Mouse (Mus musculus): ENCODE measurements at regions not wholly inside any gene's neighbourhood (a gene's known extent, or its start where the extent isn't known, plus 50 kb on each side); places are given as distances from the start of the nearest gene placed in this dataset.

- DNase-seq, result no peak
Measured at GRCm38 (mm10) chr1:23462411-23462810, 64.8 kb upstream of the Ogfrl1 start.

- no peak for DNase-seq
Measured at GRCm38 (mm10) chr1:23464081-23464480, 66.5 kb upstream of the Ogfrl1 start.

DNA sequence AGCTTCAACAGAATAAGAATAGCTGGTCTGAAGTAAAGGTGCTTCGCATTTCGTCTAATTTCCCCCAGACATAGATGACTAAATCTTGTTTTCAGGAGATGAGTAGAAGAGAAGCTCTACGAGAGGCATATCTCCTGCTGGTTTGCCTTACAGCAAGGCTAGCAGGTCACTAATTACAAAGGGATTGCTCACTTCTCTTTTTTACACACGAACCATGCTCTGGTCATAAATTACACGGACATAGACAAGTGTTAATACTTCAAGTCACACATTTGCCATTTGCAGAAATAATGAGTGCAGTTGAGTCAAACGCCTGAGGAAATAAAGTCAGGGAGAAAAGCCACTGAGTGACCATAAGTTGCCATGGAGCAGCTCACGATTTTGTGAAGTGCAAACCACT is 68.8 kb upstream of the Ogfrl1 start:
- no peak for DNase-seq

DNA sequence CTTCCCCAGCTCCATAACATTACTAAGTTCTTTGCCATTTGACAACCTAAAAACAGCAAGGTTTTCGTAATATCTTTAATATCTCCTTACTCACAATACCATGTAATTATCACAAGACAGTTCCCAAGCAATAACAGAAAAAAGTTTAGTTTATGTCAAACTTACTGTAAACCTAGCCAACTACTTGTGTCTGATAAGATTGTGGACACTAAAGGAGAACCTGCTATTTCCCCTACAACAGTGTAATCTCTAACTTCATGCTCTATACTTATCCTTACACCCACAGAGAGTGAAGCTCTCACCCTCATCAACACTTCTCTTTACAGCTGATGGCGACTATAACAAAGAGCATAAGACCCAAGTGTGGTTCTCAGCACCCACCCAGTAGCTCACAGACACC is 69.8 kb upstream of the Ogfrl1 start:
- DNase-seq, result no peak

DNA sequence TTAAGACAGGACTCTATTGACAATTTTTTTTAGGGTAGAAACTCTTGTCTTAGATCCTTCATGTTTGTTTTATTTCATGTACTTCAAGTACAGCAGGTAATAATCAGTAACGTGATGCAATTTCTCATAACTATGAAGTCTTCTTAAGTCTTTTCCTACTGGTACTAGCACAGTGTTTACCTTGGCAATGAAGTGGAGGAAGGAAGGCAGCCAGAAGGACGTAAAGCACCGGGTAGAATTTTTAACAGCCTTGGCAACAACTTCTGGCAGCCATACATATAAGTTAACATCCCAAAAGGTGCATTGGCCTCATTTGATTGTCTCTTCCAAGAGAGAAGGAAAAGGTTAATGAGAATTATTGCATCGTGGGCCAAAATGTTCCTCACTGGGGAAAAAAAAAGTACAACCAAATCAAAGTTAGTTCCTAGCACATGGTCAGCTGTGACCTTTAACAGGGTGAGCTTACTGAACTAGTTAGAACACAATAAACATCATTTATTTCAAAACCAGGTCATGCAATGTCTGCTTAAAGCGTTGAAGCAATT is 83.3 kb upstream of the Ogfrl1 start:
- DNase-seq, result no peak

- no peak for DNase-seq
Measured at GRCm38 (mm10) chr1:23484566-23484965, 87.0 kb upstream of the Ogfrl1 start.

DNA sequence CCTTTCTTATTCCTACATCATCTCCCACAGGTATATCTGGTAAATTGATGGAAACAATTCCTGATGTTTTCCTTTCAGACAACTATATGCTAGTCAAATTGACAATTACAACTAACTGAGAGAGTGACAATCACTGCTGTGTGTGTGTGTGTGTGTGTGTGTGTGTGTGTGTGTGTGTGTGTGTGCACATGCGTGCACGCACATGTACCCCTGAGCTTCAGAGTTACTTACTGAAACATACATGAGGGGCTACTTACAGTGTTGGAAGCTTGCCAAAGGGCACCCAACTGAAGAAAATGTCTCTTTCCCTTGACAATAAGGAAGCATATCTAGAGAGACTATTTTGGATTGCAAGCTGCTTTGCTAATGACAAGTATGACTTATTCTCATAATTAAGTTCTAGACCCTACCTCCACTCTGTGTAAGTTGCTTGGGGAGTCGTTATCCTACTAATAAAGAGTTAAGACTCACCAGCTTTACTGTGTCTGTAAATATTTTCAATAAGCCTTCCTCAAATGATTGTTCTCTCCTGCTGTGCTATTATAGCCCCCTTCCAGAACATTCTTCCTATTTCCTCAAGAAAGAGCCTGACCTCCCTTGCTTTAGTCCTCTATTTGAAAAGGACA is 87.7 kb upstream of the Ogfrl1 start:
- DNase-seq, result no peak

- DNase-seq, result no peak
Measured at GRCm38 (mm10) chr1:23487031-23487430, 89.5 kb upstream of the Ogfrl1 start.

GRCm38 (mm10) chr1:23490640-23491039 is 93.1 kb upstream of the Ogfrl1 start:
- peak; percentile 24 for DNase-seq

DNA sequence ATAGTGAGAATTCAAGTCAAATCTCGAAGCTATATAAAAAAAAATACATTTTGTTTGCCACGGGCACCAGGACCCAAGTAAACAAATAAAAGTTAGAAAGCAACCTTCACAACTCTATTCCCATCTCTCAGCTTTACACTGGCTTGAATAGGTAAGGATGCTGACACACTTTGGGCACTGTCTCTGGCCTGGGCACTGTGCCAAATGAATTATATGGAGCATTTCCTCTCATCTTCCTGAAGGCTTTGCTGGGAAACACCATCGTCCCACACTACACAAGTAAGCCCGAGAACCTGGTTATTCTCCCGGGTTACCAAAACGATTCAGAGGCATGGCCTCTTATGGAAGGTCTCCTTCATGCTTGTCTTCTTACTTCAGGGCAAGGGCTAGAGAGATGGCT is 93.5 kb upstream of the Ogfrl1 start:
- DNase-seq, result no peak

GRCm38 (mm10) chr1:23492981-23493380 is 95.4 kb upstream of the Ogfrl1 start:
- DNase-seq, result no peak

GRCm38 (mm10) chr1:23495412-23495811 is 97.8 kb upstream of the Ogfrl1 start:
- DNase-seq, result peak; percentile 12

DNA sequence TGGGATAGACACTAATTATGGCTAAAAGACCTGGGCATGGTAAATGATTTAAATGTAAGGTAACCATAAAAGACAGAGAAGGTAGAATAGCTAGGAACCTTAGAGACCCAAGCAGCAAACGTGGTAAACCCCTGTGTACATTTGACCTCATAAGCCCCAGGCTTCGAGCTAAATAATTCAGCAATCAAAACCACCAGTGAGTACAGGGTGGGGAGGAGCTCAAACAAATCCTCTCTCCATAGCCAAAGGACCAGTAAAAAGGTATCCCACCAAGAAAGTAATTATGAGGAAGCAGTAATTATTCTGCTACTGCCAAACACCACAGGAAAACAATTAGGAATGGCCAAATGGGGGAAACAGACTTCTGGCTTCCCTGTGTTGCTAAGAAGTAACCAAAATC is 122.5 kb upstream of the Ogfrl1 start:
- DNase-seq, result no peak

GRCm38 (mm10) chr1:23532659-23533058 is 135.1 kb upstream of the Ogfrl1 start:
- no peak for DNase-seq

- no peak for DNase-seq
Measured at GRCm38 (mm10) chr1:23536621-23537020, 139.0 kb upstream of the Ogfrl1 start.

- DNase-seq, result no peak
Measured at GRCm38 (mm10) chr1:23538419-23538818, 140.8 kb upstream of the Ogfrl1 start.

- no peak for DNase-seq
Measured at GRCm38 (mm10) chr1:23540594-23540993, 143.0 kb upstream of the Ogfrl1 start.

- DNase-seq, result no peak
Measured at GRCm38 (mm10) chr1:23555794-23556193, 158.2 kb upstream of the Ogfrl1 start.

- no peak for DNase-seq
Measured at GRCm38 (mm10) chr1:23568106-23568505, 170.5 kb upstream of the Ogfrl1 start.

- DNase-seq, result no peak
Measured at GRCm38 (mm10) chr1:23574461-23574860, 176.9 kb upstream of the Ogfrl1 start.

- DNase-seq, result no peak
Measured at GRCm38 (mm10) chr1:23575005-23575404, 177.4 kb upstream of the Ogfrl1 start.

DNA sequence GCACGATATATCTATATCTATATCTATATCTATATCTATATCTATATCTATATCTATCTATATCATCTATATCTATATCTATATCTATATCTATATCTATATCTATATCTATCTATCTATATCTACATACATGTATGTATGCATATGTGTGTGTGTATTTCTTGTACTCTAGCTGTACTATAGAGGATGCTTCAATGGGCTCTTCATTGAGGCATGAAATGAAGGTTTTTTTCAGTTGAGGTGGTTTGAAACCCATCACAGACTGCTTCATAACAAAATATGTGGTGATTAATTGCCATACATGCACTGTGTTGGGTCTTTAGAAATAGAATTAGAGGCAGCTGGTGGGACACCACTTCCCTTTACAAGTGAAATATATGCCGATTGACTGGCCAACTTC is 177.9 kb upstream of the Ogfrl1 start:
- no peak for DNase-seq

GRCm38 (mm10) chr1:23576150-23576549 is 178.6 kb upstream of the Ogfrl1 start:
- DNase-seq, result no peak

- no peak for DNase-seq
Measured at GRCm38 (mm10) chr1:23589414-23589942, 172.1 kb upstream of the B3gat2 start.

DNA sequence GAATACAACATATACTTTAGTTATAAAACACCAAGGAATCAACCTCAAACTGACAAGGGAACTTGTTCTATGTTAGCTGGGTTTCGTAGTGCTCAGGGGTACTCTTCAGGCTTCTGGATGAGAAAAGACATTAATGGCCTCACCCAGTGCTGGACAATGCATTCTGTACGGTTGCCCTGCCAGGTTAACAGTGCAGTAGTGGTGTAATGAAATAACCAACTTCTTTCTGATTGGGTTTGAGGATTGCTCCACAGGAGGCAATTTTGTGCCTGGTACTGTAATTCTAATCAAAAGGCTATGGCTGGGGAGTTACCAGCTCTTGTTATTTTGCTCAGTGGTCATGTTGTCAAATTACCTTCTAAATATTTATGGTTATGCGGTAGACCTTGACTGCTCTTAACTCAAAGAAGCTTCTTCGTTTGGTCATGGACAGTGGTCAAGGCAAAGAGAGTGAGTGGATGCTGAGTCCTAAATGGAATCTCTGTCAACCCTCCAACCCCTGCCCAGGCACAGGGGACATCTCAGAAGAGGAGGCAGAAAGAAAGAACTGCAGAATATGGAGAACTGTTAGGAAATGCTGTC is 158.8 kb upstream of the B3gat2 start:
- no peak for DNase-seq
